ENCODE assay signal across 27 mouse cellular contexts in genomic region chr6:50175736-50176135, GRCm38 (mm10).
DNase-seq lines count a peak whose midpoint lies in the region; ATAC-seq and TF ChIP-seq lines count a peak whose summit lies in the region.
"Had no signal": no experiment of that assay in that cellular context is flagged by ENCODE, and none has a peak within 500 bp of the region (broad histone marks: within the 10 kb centered on the region; RNA-seq: fewer than 3 reads in every experiment).

No protein-coding gene starts in this region.

- H3K27me3 ChIP-seq in kidney, adult 2 months (replicated peaks; ENCODE audit: control insufficient read depth, insufficient read depth, low read length) = no peaks in the 10 kb centered on the region
- H3K27me3 ChIP-seq in liver, adult 2 months (ENCODE audit: control insufficient read depth, insufficient read depth, low read length) = no peaks in the 10 kb centered on the region
- H3K27me3 ChIP-seq in liver, embryonic 11.5 days (replicated peaks; ENCODE audit: control insufficient read depth, insufficient read depth, low read length) = no peaks in the 10 kb centered on the region
- H3K27me3 ChIP-seq: CH12.LX; embryonic facial prominence, embryonic 12.5 days; forebrain, embryonic 12.5 days; Patski had no signal

- H3K4me1 ChIP-seq in kidney, adult 2 months (ENCODE audit: control insufficient read depth, insufficient read depth, low read length) = peaks cover 5% of the 10 kb centered on the region; the same call in 1 of the 2 replicates
- H3K4me1 ChIP-seq in liver, adult 2 months (ENCODE audit: control insufficient read depth, insufficient read depth, low read length) = peaks cover 20% of the 10 kb centered on the region
- no peaks in the 10 kb centered on the region for H3K4me1 ChIP-seq in liver, embryonic 11.5 days (replicated peaks; ENCODE audit: control insufficient read depth, insufficient read depth, low read length)
- H3K4me1 ChIP-seq: embryonic facial prominence, embryonic 10.5 days; forebrain, embryonic 10.5 days; forebrain, embryonic 12.5 days had no signal

- peak; percentile 47 for DNase-seq in kidney, adult 2 months
- DNase-seq in kidney, postnatal 10 days = no peak
- peak; percentile 94 for DNase-seq in liver, adult 2 months (ENCODE audit: extremely low read depth, low read depth, low spot score)
- DNase-seq in liver, embryonic 11.5 days (ENCODE audit: low spot score) = no peak
- DNase-seq in adipocyte (ENCODE audit: low spot score) = peak; percentile 70
- DNase-seq in gonadal fat pad, adult 2 months (ENCODE audit: low read depth) = peak; percentile 85
- DNase-seq in urinary bladder, postnatal 4 days (ENCODE audit: low spot score in 2 of 2) = no peak
- DNase-seq: adrenal gland, adult 2 months; adrenal gland, postnatal 10 days; adrenal gland, postnatal 25 days; B cell, adult 2 months; cerebellum, adult 11 months; cerebellum, adult 18-20 months; cerebellum, adult 8-10 months; cerebellum, adult 9-11 months; cerebellum, postnatal 25 days had no signal

- TF ChIP-seq CTCF in kidney, adult 2 months (conservative IDR thresholded peaks at IDR 0.05; ENCODE audit: insufficient read depth, insufficient read length, low read depth, low read length) = no peak
- no peak for TF ChIP-seq CTCF in liver, adult 2 months (IDR thresholded peaks at IDR 0.05; ENCODE audit: low read depth, low read length)

- no peaks in the 10 kb centered on the region; the same call in 1 of the 2 replicates for H3K79me2 ChIP-seq in liver, adult 2 months (ENCODE audit: control insufficient read depth, insufficient read depth, low read length)

- no peak overlapping the region for H3K9ac ChIP-seq in liver, adult 2 months (ENCODE audit: low read depth, low read length)
- no peak overlapping the region for H3K9ac ChIP-seq in liver, embryonic 11.5 days (ENCODE audit: low read depth, low read length)
- H3K9ac ChIP-seq: embryonic facial prominence, embryonic 12.5 days; forebrain, embryonic 12.5 days had no signal

- no peak overlapping the region for H3K27ac ChIP-seq in kidney, adult 2 months (ENCODE audit: insufficient read depth, low read depth, low read length)
- H3K27ac ChIP-seq in liver, adult 2 months (replicated peaks; ENCODE audit: insufficient read depth, low read depth, low read length) = no peak overlapping the region
- no peak overlapping the region for H3K27ac ChIP-seq in liver, embryonic 11.5 days (ENCODE audit: low read depth, low read length)
- H3K27ac ChIP-seq: embryonic facial prominence, embryonic 10.5 days; embryonic facial prominence, embryonic 12.5 days; forebrain, embryonic 10.5 days; forebrain, embryonic 12.5 days had no signal

- ATAC-seq in liver, embryonic 11.5 days (replicated peaks; ENCODE audit: low FRiP score) = no peak
- ATAC-seq: activated CD4-positive, CD25-positive, alpha-beta regulatory T cell, adult 4 months; CD4-positive, CD25-positive, alpha-beta regulatory T cell, adult 4 months; forebrain, embryonic 14.5 days; forebrain, embryonic 16.5 days; Patski had no signal

- H3K4me2 ChIP-seq in liver, embryonic 11.5 days = no peak overlapping the region
- H3K4me2 ChIP-seq: embryonic facial prominence, embryonic 12.5 days; forebrain, embryonic 12.5 days had no signal

- no peak overlapping the region for H3K4me3 ChIP-seq in kidney, adult 2 months (ENCODE audit: insufficient read depth, low read depth, low read length)
- H3K4me3 ChIP-seq in liver, adult 2 months (ENCODE audit: insufficient read depth, low read depth, low read length) = no peak overlapping the region
- H3K4me3 ChIP-seq in liver, embryonic 11.5 days (ENCODE audit: low read depth, low read length) = no peak overlapping the region
- H3K4me3 ChIP-seq: embryonic facial prominence, embryonic 10.5 days; embryonic facial prominence, embryonic 12.5 days; forebrain, embryonic 10.5 days; forebrain, embryonic 12.5 days had no signal

- 30% methylated on average over 1 of the region's 1 CpGs for WGBS in kidney, adult 2 months
- 29% methylated on average over 1 of the region's 1 CpGs for WGBS in liver, adult 2 months
- 81% methylated on average over 1 of the region's 1 CpGs for WGBS in liver, embryonic 11.5 days

- H3K36me3 ChIP-seq in kidney, adult 2 months (ENCODE audit: control insufficient read depth, insufficient read depth, low read length) = no peaks in the 10 kb centered on the region; the same call in 1 of the 2 replicates
- H3K36me3 ChIP-seq in liver, adult 2 months (ENCODE audit: control insufficient read depth, insufficient read depth, low read length) = peaks cover under 1% of the 10 kb centered on the region; the same call in 1 of the 2 replicates
- no peaks in the 10 kb centered on the region; the same call in 1 of the 2 replicates for H3K36me3 ChIP-seq in liver, embryonic 11.5 days (ENCODE audit: control insufficient read depth, insufficient read depth, low read length)

- no peaks in the 10 kb centered on the region for H3K9me3 ChIP-seq in liver, embryonic 11.5 days (ENCODE audit: control insufficient read depth, low read length)
- H3K9me3 ChIP-seq: embryonic facial prominence, embryonic 10.5 days; embryonic facial prominence, embryonic 12.5 days; G1E had no signal

- TF ChIP-seq POLR2A in kidney, adult 2 months (IDR thresholded peaks at IDR 0.05; ENCODE audit: low read depth, low read length) = no peak
- TF ChIP-seq POLR2A in liver, adult 2 months (IDR thresholded peaks at IDR 0.05; ENCODE audit: extremely low read depth, insufficient read depth, low read length) = no peak

Comparison
In these comparisons a context has a peak if more than half of its experiments do, and no peak if none do; other contexts are left out.
1. DNase-seq: peak in kidney, adult 2 months (single experiment), liver, adult 2 months (single experiment), adipocyte (single experiment) and gonadal fat pad, adult 2 months (single experiment); none in kidney, postnatal 10 days (single experiment), liver, embryonic 11.5 days (single experiment) and urinary bladder, postnatal 4 days (0 of 2).